Mouse (Mus musculus): ENCODE results near the gene Igfbp4. TPM values are rescaled to one million over a fixed set of nuclear protein-coding genes. Genes with fewer than 3 reads are reported as not detected.
A peak's percentile ranks its signal among the peaks of the same experiment; 100 is the strongest.

The Igfbp4 gene
- 0.04 and 0.21 TPM in 2 replicates for total RNA-seq (2012; rRNA removed)
- total RNA-seq (2014; rRNA removed), result not detected in 2 replicates
- 0.16 and 0.20 TPM in 2 replicates for polyA plus RNA-seq (2012; ENCODE audit: insufficient read length, low read depth)

GRCm38 (mm10) chr11:99041051-99041729 is at the start of gene Igfbp4:
Gene Igfbp4 (plus strand): TSS chr11:99041244.
- dilution Hi-C loops (cut with MboI; ENCODE audit: extremely low pct_ligation_motif_present, extremely low pct_unique_long_range_greater_than_20kb, low sequenced_read_pairs) (no loop called here), in situ Hi-C loops (cut with MboI; ENCODE audit: low pct_ligation_motif_present, low pct_unique_long_range_greater_than_20kb, low sequenced_read_pairs) (loop anchor here (5.0 kb wide), 1 partner anchor 91 kb away; no protein-coding TSS in a partner anchor)
- Histone ChIP-seq H3K27me3 (replicated peaks) (peaks cover 40% of the 10 kb centered on the region), H3K27ac (ENCODE audit: insufficient read depth, low read depth) (no peak within 1 kb of the TSS), H3K79me2 (replicated peaks; ENCODE audit: control insufficient read depth, extremely low read depth, insufficient read depth, poor library complexity, severe bottlenecking) (no peaks in the 10 kb centered on the region), H3K4me1 (ENCODE audit: control insufficient read depth in 1 of 2, insufficient read depth in 2 of 2) (peaks cover 4 to 21% of the 10 kb centered on the region in 2 experiments; a peak in 3 of 4 replicates), H3K4me2 (ENCODE audit: insufficient read depth, low read depth, poor library complexity, severe bottlenecking) (peak within 1 kb of the TSS; percentile 79), H3K9ac (ENCODE audit: insufficient read depth, low read depth) (peak within 1 kb of the TSS; percentile 23; the same call in 1 of the 2 replicates), H3K36me3 (replicated peaks in 1 of 2; ENCODE audit: control insufficient read depth in 1 of 2, insufficient read depth in 1 of 2, low read length in 1 of 2) (no peaks in the 10 kb centered on the region), H3K9me3 (replicated peaks; ENCODE audit: low read length) (no peaks in the 10 kb centered on the region), H3K4me3 (replicated peaks in 1 of 3; ENCODE audit: low read depth in 2 of 3, low read length in 2 of 3, poor library complexity in 1 of 3) (peak within 1 kb of the TSS in 2 of 3 experiments; percentile 13 to 31)
- no peak for TF ChIP-seq CHD1 (IDR thresholded peaks at IDR 0.05; ENCODE audit: low read depth, low read length)
- TF ChIP-seq POLR2AphosphoS2 (IDR thresholded peaks at IDR 0.05; ENCODE audit: low read depth, low read length), result no peak
- TF ChIP-seq ZMIZ1 (IDR thresholded peaks at IDR 0.05; ENCODE audit: low read depth, low read length), result no peak
- no peak for TF ChIP-seq NRF1 (IDR thresholded peaks at IDR 0.05; ENCODE audit: low read depth, low read length)
- no peak for TF ChIP-seq ETS1 (conservative IDR thresholded peaks at IDR 0.05; ENCODE audit: low read depth, low read length)
- no peak for TF ChIP-seq PAX5 (IDR thresholded peaks at IDR 0.05; ENCODE audit: low read length)
- TF ChIP-seq RCOR1 (conservative IDR thresholded peaks at IDR 0.05; ENCODE audit: low read depth, low read length), result no peak
- TF ChIP-seq ELF1 (IDR thresholded peaks at IDR 0.05; ENCODE audit: low read depth, low read length), result no peak
- TF ChIP-seq CHD2 (IDR thresholded peaks at IDR 0.05; ENCODE audit: low read length), result no peak
- no peak for TF ChIP-seq NELFE (IDR thresholded peaks at IDR 0.05; ENCODE audit: low read depth, low read length)
- TF ChIP-seq POLR2A (IDR thresholded peaks at IDR 0.05; ENCODE audit: low read depth, low read length), result no peak
- TF ChIP-seq TBP (conservative IDR thresholded peaks at IDR 0.05; ENCODE audit: low read depth, low read length), result no peak
- no peak for TF ChIP-seq EP300 (IDR thresholded peaks at IDR 0.05; ENCODE audit: low read length)
- TF ChIP-seq RAD21 (IDR thresholded peaks at IDR 0.05; ENCODE audit: low read depth, low read length), result no peak
- no peak for DNase-seq (ENCODE audit: extremely low read depth)

DNA sequence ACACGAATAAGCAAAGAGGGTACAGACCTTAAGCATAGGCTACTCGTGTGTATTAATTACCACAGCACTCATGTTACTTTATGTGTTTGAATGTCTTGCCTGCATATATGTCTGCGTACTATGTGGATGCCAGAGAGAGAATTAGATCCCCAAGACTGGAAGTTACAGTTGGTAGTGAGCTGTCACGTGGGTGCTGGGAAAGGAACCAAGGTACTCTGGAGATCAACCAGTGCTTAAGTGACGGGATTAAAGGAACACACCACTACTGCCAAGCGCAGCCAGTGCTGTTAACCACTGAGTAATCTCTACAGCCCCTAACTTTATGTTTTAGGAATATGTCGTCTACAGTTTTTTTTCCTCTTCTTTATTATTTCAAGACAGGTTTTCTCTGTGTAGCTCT is 45.1 kb upstream of the Igfbp4 start:
- no peak for DNase-seq (ENCODE audit: extremely low read depth)
- Histone ChIP-seq H3K79me2 (replicated peaks; ENCODE audit: control insufficient read depth, extremely low read depth, insufficient read depth, poor library complexity, severe bottlenecking) (peaks cover 4% of the 10 kb centered on the region; the same call in 1 of the 2 replicates), H3K4me1 (ENCODE audit: control insufficient read depth in 1 of 2, insufficient read depth in 2 of 2) (no peaks in the 10 kb centered on the region), H3K4me2 (ENCODE audit: insufficient read depth, low read depth, poor library complexity, severe bottlenecking) (no peak overlapping the region), H3K9me3 (replicated peaks; ENCODE audit: low read length) (no peaks in the 10 kb centered on the region), H3K36me3 (replicated peaks in 1 of 2; ENCODE audit: control insufficient read depth in 1 of 2, insufficient read depth in 1 of 2, low read length in 1 of 2) (peaks cover 81 to 97% of the 10 kb centered on the region in 2 experiments), H3K27ac (ENCODE audit: insufficient read depth, low read depth) (no peak overlapping the region), H3K9ac (ENCODE audit: insufficient read depth, low read depth) (no peak overlapping the region), H3K27me3 (replicated peaks) (no peaks in the 10 kb centered on the region), H3K4me3 (replicated peaks in 1 of 3; ENCODE audit: low read depth in 2 of 3, low read length in 2 of 3, poor library complexity in 1 of 3) (no peak overlapping the region)
- in situ Hi-C loops (cut with MboI; ENCODE audit: low pct_ligation_motif_present, low pct_unique_long_range_greater_than_20kb, low sequenced_read_pairs), result no loop called here
- dilution Hi-C loops (cut with MboI; ENCODE audit: extremely low pct_ligation_motif_present, extremely low pct_unique_long_range_greater_than_20kb, low sequenced_read_pairs), result no loop called here
- TF ChIP-seq UBTF (IDR thresholded peaks at IDR 0.05; ENCODE audit: low read depth, low read length) (no peak), EP300 (IDR thresholded peaks at IDR 0.05; ENCODE audit: low read length) (no peak), MEF2A (IDR thresholded peaks at IDR 0.05; ENCODE audit: borderline replicate concordance, low read depth, low read length) (no peak), HCFC1 (IDR thresholded peaks at IDR 0.05; ENCODE audit: low read depth, low read length) (no peak), ETS1 (conservative IDR thresholded peaks at IDR 0.05; ENCODE audit: low read depth, low read length) (no peak), CHD2 (IDR thresholded peaks at IDR 0.05; ENCODE audit: low read length) (no peak), NRF1 (IDR thresholded peaks at IDR 0.05; ENCODE audit: low read depth, low read length) (no peak), GABPA (IDR thresholded peaks at IDR 0.05; ENCODE audit: insufficient replicate concordance, low read depth, low read length) (no peak), TCF12 (IDR thresholded peaks at IDR 0.05; ENCODE audit: low read depth, low read length) (no peak), NELFE (IDR thresholded peaks at IDR 0.05; ENCODE audit: low read depth, low read length) (no peak), USF1 (IDR thresholded peaks at IDR 0.05; ENCODE audit: low read depth, low read length) (no peak), MXI1 (IDR thresholded peaks at IDR 0.05; ENCODE audit: low read depth, low read length) (no peak), ZKSCAN1 (IDR thresholded peaks at IDR 0.05; ENCODE audit: borderline replicate concordance, low read depth, low read length) (no peak), MAFK (IDR thresholded peaks at IDR 0.05; ENCODE audit: insufficient replicate concordance, low read length) (no peak)

All from CH12.LX (cell line).